Mouse (Mus musculus) G1E (cell line): ENCODE results near the gene Pnpla1.

Experiments used
- CTCF ChIP-seq: IDR thresholded peaks from 2 replicates; pipeline ENCODE4 v1.5.1; 2012; ENCODE audit warnings: low read depth, low read length, inconsistent platforms, mixed read lengths
- GATA1 ChIP-seq: IDR thresholded peaks from 2 replicates; pipeline ENCODE4 v1.6.1; 2012; ENCODE audit warnings: borderline replicate concordance, low read length, inconsistent platforms, mixed read lengths
- POLR2AphosphoS5 ChIP-seq: IDR thresholded peaks from 2 replicates; pipeline ENCODE4 v1.6.1; 2012; ENCODE audit warnings: low read depth, low read length, inconsistent platforms; ENCODE audit not compliant: insufficient replicate concordance
- TAL1 ChIP-seq: conservative IDR thresholded peaks from 2 replicates; pipeline ENCODE4 v1.6.1; 2012; ENCODE audit warnings: low read depth, low read length, inconsistent platforms, mixed read lengths

DNA sequence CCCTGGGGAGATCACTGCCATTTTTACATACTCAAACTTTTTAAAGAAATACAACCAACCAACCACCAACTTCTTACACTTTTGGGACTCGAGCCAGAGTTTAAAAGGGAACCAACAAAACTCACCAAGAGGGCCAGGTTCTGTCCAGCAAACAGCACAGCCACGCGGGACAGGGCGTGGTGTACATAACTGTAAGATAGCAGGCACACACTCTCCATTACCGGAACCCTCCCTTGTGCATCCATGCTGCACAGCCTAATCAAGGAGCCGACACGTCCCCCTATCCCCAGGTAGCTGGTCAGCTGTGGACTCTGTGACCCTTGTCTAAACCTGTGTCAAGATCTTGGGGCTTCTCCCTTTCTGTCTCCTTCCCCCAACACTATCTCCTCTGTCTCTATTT lies 20.4 kb upstream of the Pnpla1 start:
- no peak for TF ChIP-seq GATA1
- no peak for TF ChIP-seq CTCF
- no peak for TF ChIP-seq POLR2AphosphoS5
- TF ChIP-seq TAL1 = no peak
